In the genomic region with DNA sequence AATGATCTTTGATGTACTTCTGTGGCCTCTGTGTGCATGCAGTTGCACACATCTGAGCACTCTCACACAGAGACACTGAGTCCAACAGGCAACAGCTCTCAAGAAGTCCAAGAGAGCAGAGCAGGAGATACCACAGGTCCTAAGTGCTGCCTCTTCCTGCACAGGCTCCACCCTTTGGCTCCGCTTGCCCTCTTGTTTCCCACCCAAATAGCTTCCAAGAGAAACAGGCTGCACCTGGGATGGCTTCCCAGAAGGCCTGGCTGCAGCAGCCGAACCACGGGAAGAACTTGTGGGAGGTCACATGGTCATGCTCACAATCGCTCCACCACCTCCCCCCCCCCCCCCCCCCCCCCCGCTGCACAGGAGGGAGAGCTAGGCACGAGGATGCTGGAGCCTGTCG, we compare ENCODE assay signal across 14 mouse cellular contexts. TPM values are rescaled to one million over a fixed set of nuclear protein-coding genes. Genes with fewer than 3 reads are reported as not detected.
DNase-seq lines count a peak whose midpoint lies in the region; ATAC-seq lines count a peak whose summit lies in the region.
"Had no signal": no experiment of that assay in that cellular context is flagged by ENCODE, and none has a peak within 500 bp of the region (broad histone marks: within the 10 kb centered on the region; RNA-seq: fewer than 3 reads in every experiment).

No protein-coding gene starts in this region.

- no peaks in the 10 kb centered on the region for H3K4me1 ChIP-seq in forebrain, embryonic 11.5 days (replicated peaks; ENCODE audit: control insufficient read depth, insufficient read depth, low read length)
- H3K4me1 ChIP-seq: forebrain, embryonic 13.5 days had no signal

- H3K4me3 ChIP-seq in forebrain, embryonic 11.5 days (ENCODE audit: low read depth, low read length): no peak overlapping the region
- H3K4me3 ChIP-seq: forebrain, embryonic 13.5 days had no signal

- no peaks in the 10 kb centered on the region for H3K9me3 ChIP-seq in forebrain, embryonic 11.5 days (ENCODE audit: control insufficient read depth, low read length)

- no peak overlapping the region for H3K27ac ChIP-seq in forebrain, embryonic 11.5 days (ENCODE audit: low read depth, low read length)
- H3K27ac ChIP-seq: forebrain, embryonic 13.5 days had no signal

- WGBS in forebrain, embryonic 11.5 days: 76% methylated on average over 4 of the region's 7 CpGs

- DNase-seq in adrenal gland, adult (ENCODE audit: inconsistent age in 2 of 2, low spot score in 1 of 2): peak; percentile 62 to 72
- DNase-seq in adrenal gland, adult 18-20 months (ENCODE audit: low spot score in 2 of 2): no peak
- DNase-seq in 416B (ENCODE audit: low read depth): peak; percentile 43
- peak; percentile 84 for DNase-seq in heart, adult 8-10 months (ENCODE audit: low spot score)
- DNase-seq in kidney, postnatal 14 days: peak; percentile 70
- no peak for DNase-seq in thymus, postnatal 0 days (ENCODE audit: low spot score)
- no peak for DNase-seq in left cerebral cortex, postnatal 36 days (ENCODE audit: low spot score in 2 of 2)
- DNase-seq in forebrain, embryonic 11.5 days (ENCODE audit: low spot score): no peak

- H3K27me3 ChIP-seq in forebrain, embryonic 11.5 days (ENCODE audit: control insufficient read depth, insufficient read depth, low read length): no peaks in the 10 kb centered on the region
- H3K27me3 ChIP-seq: forebrain, embryonic 13.5 days; Patski had no signal

- intact Hi-C loops in left cerebral cortex, postnatal 36 days (cut with DNase I): no loop called here

- H3K4me2 ChIP-seq in forebrain, embryonic 11.5 days (ENCODE audit: low read depth, low read length, severe bottlenecking): no peak overlapping the region
- H3K4me2 ChIP-seq: forebrain, embryonic 13.5 days had no signal

- H3K9ac ChIP-seq in forebrain, embryonic 11.5 days (ENCODE audit: low read length): no peak overlapping the region
- H3K9ac ChIP-seq: forebrain, embryonic 13.5 days had no signal

- no peaks in the 10 kb centered on the region for H3K36me3 ChIP-seq in forebrain, embryonic 11.5 days (ENCODE audit: control insufficient read depth, insufficient read depth, low read length)

- ATAC-seq in forebrain, embryonic 11.5 days (replicated peaks; ENCODE audit: low FRiP score): no peak
- ATAC-seq: forebrain, embryonic 13.5 days; Patski had no signal

RNA-seq across cellular contexts. Expression of a gene that starts 25.5 kb away (rescaled TPM):
- total RNA-seq in adrenal gland, adult 18-20 months (2021): 10 to 100 TPM; 52.6 to 55.4 TPM
- 10 to 100 TPM; 42.0 to 48.4 (median 43.4) TPM for total RNA-seq in heart, adult 8-10 months (2022)
- 133 and 135 TPM in 2 replicates for polyA plus RNA-seq in thymus, postnatal 0 days (2015; fragmentation: Nextera tagmentation; extraction: Ambion mirVana)
- total RNA-seq in left cerebral cortex, postnatal 36 days (2021): 10 to 100 TPM; 75.3 to 84.9 TPM
- polyA plus RNA-seq in forebrain, embryonic 11.5 days (2014; fragmentation: Nextera tagmentation; extraction: Ambion mirVana): 173 and 190 TPM in 2 replicates

RNA-seq across cellular contexts. Expression of a gene that starts 39.7 kb away (rescaled TPM):
- total RNA-seq in adrenal gland, adult 18-20 months (2021): 10 to 100 TPM in 1 of 2 experiments, 1 to 10 TPM in 1; 4.1 to 11.3 TPM
- 1 to 10 TPM; 5.4 to 8.3 (median 7.5) TPM for total RNA-seq in heart, adult 8-10 months (2022)
- 32.8 and 33.9 TPM in 2 replicates for polyA plus RNA-seq in thymus, postnatal 0 days (2015; fragmentation: Nextera tagmentation; extraction: Ambion mirVana)
- 1 to 10 TPM; 5.2 to 6.4 TPM for total RNA-seq in left cerebral cortex, postnatal 36 days (2021)
- polyA plus RNA-seq in forebrain, embryonic 11.5 days (2014; fragmentation: Nextera tagmentation; extraction: Ambion mirVana): 45.4 and 48.2 TPM in 2 replicates

RNA-seq across cellular contexts. Expression of a gene that starts 45.8 kb away (rescaled TPM):
- 10 to 100 TPM; 48.6 to 71.9 TPM for total RNA-seq in adrenal gland, adult 18-20 months (2021)
- 10 to 100 TPM; 18.4 to 23.2 (median 21.9) TPM for total RNA-seq in heart, adult 8-10 months (2022)
- polyA plus RNA-seq in thymus, postnatal 0 days (2015; fragmentation: Nextera tagmentation; extraction: Ambion mirVana): 69.3 and 75.9 TPM in 2 replicates
- total RNA-seq in left cerebral cortex, postnatal 36 days (2021): 10 to 100 TPM; 57.2 to 59.3 TPM
- polyA plus RNA-seq in forebrain, embryonic 11.5 days (2014; fragmentation: Nextera tagmentation; extraction: Ambion mirVana): 74.2 and 76.0 TPM in 2 replicates

RNA-seq across cellular contexts. Expression of a gene that starts 51.9 kb away (rescaled TPM):
- not detected for total RNA-seq in adrenal gland, adult 18-20 months (2021)
- not detected for total RNA-seq in heart, adult 8-10 months (2022)
- polyA plus RNA-seq in thymus, postnatal 0 days (2015; fragmentation: Nextera tagmentation; extraction: Ambion mirVana): not detected in 2 replicates
- not detected for total RNA-seq in left cerebral cortex, postnatal 36 days (2021)
- polyA plus RNA-seq in forebrain, embryonic 11.5 days (2014; fragmentation: Nextera tagmentation; extraction: Ambion mirVana): not detected in 2 replicates
- total RNA-seq: hematopoietic stem cell, adult 5-6 weeks; layer of hippocampus, adult 8-10 months had no signal
- polyA plus RNA-seq: forebrain, embryonic 13.5 days; limb, embryonic 11.5 days; lung, embryonic 16.5 days; Patski had no signal

RNA-seq across cellular contexts. Expression of a gene that starts 52.7 kb away (rescaled TPM):
- not detected for total RNA-seq in adrenal gland, adult 18-20 months (2021)
- 1 to 10 TPM in 3 of 4 experiments, under 1 TPM in 1; 0.90 to 3.5 (median 2.2) TPM for total RNA-seq in heart, adult 8-10 months (2022)
- polyA plus RNA-seq in thymus, postnatal 0 days (2015; fragmentation: Nextera tagmentation; extraction: Ambion mirVana): 0.44 and 0.67 TPM in 2 replicates
- total RNA-seq in left cerebral cortex, postnatal 36 days (2021): not detected
- 0.25 TPM in 1 of 2 replicates, not detected in the other for polyA plus RNA-seq in forebrain, embryonic 11.5 days (2014; fragmentation: Nextera tagmentation; extraction: Ambion mirVana)
- total RNA-seq: hematopoietic stem cell, adult 5-6 weeks had no signal
- polyA plus RNA-seq: forebrain, embryonic 13.5 days; limb, embryonic 11.5 days; Patski had no signal

Comparison
In these comparisons a context has a peak if more than half of its experiments do, and no peak if none do; other contexts are left out.
1. DNase-seq: peak in adrenal gland, adult (2 of 2), 416B (single experiment), heart, adult 8-10 months (single experiment) and kidney, postnatal 14 days (single experiment); none in adrenal gland, adult 18-20 months (0 of 2), thymus, postnatal 0 days (single experiment), left cerebral cortex, postnatal 36 days (0 of 2) and forebrain, embryonic 11.5 days (single experiment).